ENCODE assay signal across 8 mouse cellular contexts in genomic region chr7:105639756-105640155, GRCm38 (mm10). TPM values are rescaled to one million over a fixed set of nuclear protein-coding genes. Genes with fewer than 3 reads are reported as not detected.
DNase-seq lines count a peak whose midpoint lies in the region; ATAC-seq and TF ChIP-seq lines count a peak whose summit lies in the region.

Gene Timm10b, plus strand, starts transcription at chr7:105640056.

- ATAC-seq in lung, embryonic 14.5 days (ENCODE audit: insufficient read depth): no peak; the same call in 1 of the 2 replicates
- ATAC-seq in common myeloid progenitor, adult 5-6 weeks (replicated peaks; ENCODE audit: low read depth, poor library complexity, severe bottlenecking): no peak
- ATAC-seq in heart, embryonic 12.5 days (ENCODE audit: insufficient number of reproducible peaks, low FRiP score): 0 out of 2 replicates have a peak, but pooled peaks have one; percentile 1
- ATAC-seq in monocyte, adult 5-6 weeks (replicated peaks; ENCODE audit: insufficient number of reproducible peaks, low FRiP score, low TSS enrichment, poor library complexity, severe bottlenecking): 0 out of 2 replicates have a peak, but pooled peaks have one; percentile 0

- TF ChIP-seq CTCF in lung, embryonic 14.5 days (IDR thresholded peaks at IDR 0.05; ENCODE audit: low read depth): no peak

- whole genome bisulfite sequencing in lung, embryonic 14.5 days: 2% methylated on average over 2 of the region's 2 CpGs
- 2% methylated on average over 2 of the region's 2 CpGs for WGBS in heart, embryonic 12.5 days

- peak within 1 kb of the TSS; percentile 70 for H3K4me3 ChIP-seq in lung, embryonic 14.5 days (ENCODE audit: low read depth, low read length)
- H3K4me3 ChIP-seq in heart, embryonic 12.5 days: peak within 1 kb of the TSS; percentile 74

- no peak for DNase-seq in lung, embryonic 14.5 days
- DNase-seq in lung, postnatal 36 days: no peak
- DNase-seq in left cerebral cortex, postnatal 10 days (ENCODE audit: extremely low spot score in 1 of 2, low spot score in 2 of 2): no peak
- no peak for DNase-seq in right cerebral cortex, postnatal 36 days (ENCODE audit: low spot score in 2 of 2)
- DNase-seq in cerebellum, postnatal 4 days (ENCODE audit: low spot score in 2 of 2): no peak

- H3K36me3 ChIP-seq in lung, embryonic 14.5 days (ENCODE audit: insufficient read depth): peaks cover 45% of the 10 kb centered on the region
- peaks cover 47% of the 10 kb centered on the region for H3K36me3 ChIP-seq in heart, embryonic 12.5 days

- peak within 1 kb of the TSS; percentile 90 for H3K27ac ChIP-seq in lung, embryonic 14.5 days (ENCODE audit: low read depth)
- H3K27ac ChIP-seq in heart, embryonic 12.5 days (ENCODE audit: poor library complexity, severe bottlenecking): peak within 1 kb of the TSS; percentile 82

- peak within 1 kb of the TSS; percentile 70 for H3K4me2 ChIP-seq in lung, embryonic 14.5 days
- H3K4me2 ChIP-seq in heart, embryonic 12.5 days: peak within 1 kb of the TSS; percentile 96

- no peaks in the 10 kb centered on the region for H3K4me1 ChIP-seq in lung, embryonic 14.5 days (ENCODE audit: insufficient read depth)
- peaks cover 28% of the 10 kb centered on the region for H3K4me1 ChIP-seq in heart, embryonic 12.5 days (replicated peaks)

- peak within 1 kb of the TSS; percentile 81 for H3K9ac ChIP-seq in lung, embryonic 14.5 days
- H3K9ac ChIP-seq in heart, embryonic 12.5 days: peak within 1 kb of the TSS; percentile 93

- no peaks in the 10 kb centered on the region for H3K9me3 ChIP-seq in lung, embryonic 14.5 days (ENCODE audit: low read depth, low read length)
- H3K9me3 ChIP-seq in heart, embryonic 12.5 days (replicated peaks): no peaks in the 10 kb centered on the region

- intact Hi-C loops in left cerebral cortex, postnatal 10 days (cut with DNase I): loop anchor here (5.0 to 10.0 kb wide), 2 partner anchors 95 to 173 kb away; partner anchors contain the start of genes Ilk, Mrpl17 and Rrp8

- no peaks in the 10 kb centered on the region for H3K27me3 ChIP-seq in lung, embryonic 14.5 days (ENCODE audit: insufficient read depth, low read length)
- no peaks in the 10 kb centered on the region for H3K27me3 ChIP-seq in heart, embryonic 12.5 days (replicated peaks)

RNA-seq across cellular contexts. Expression of gene Timm10b, which starts in this region (rescaled TPM):
- polyA plus RNA-seq in lung, embryonic 14.5 days (2014; fragmentation: Nextera tagmentation; extraction: Ambion mirVana): 200 and 201 TPM in 2 replicates
- total RNA-seq in common myeloid progenitor, adult 5-6 weeks (2017): 73.5 and 75.4 TPM in 2 replicates
- polyA plus RNA-seq in heart, embryonic 12.5 days (2016; fragmentation: Nextera tagmentation; extraction: Ambion mirVana): 142 and 155 TPM in 2 replicates
- 10 to 100 TPM; 76.9 to 82.2 TPM for total RNA-seq in left cerebral cortex, postnatal 10 days (2021)
- 57.4 to 73.7 TPM (median 68.2 TPM) in 3 replicates for total RNA-seq in monocyte, adult 5-6 weeks (2017)

Comparison
In these comparisons a context has a peak if more than half of its experiments do, and no peak if none do; other contexts are left out.
1. ATAC-seq: peak in heart, embryonic 12.5 days (single experiment) and monocyte, adult 5-6 weeks (single experiment); none in lung, embryonic 14.5 days (single experiment) and common myeloid progenitor, adult 5-6 weeks (single experiment).